Mouse (Mus musculus) G1E (cell line): Measurements from ENCODE around the gene Tma7. TPM values are rescaled to one million over a fixed set of nuclear protein-coding genes. Genes with fewer than 3 reads are reported as not detected.

Experiments used
- ATAC-seq: 2 replicates; pipeline ENCODE4 v1.8.0; 2016; ENCODE audit warnings: mild to moderate bottlenecking; ENCODE audit not compliant: insufficient number of reproducible peaks, poor library complexity, low FRiP score, severe bottlenecking; ENCODE audit errors: extremely low read depth
- DNase-seq: peaks from one replicate; pipeline ENCODE4 v3.0.0; 2012; ENCODE audit warnings: low spot score
- H3K27me3 ChIP-seq: 2 replicates; pipeline ENCODE4 v1.6.1; 2012; ENCODE audit warnings: mild to moderate bottlenecking, low read length, inconsistent platforms; ENCODE audit not compliant: insufficient read depth
- H3K36me3 ChIP-seq: replicated peaks from 2 replicates; pipeline ENCODE3; 2012; ENCODE audit warnings: mild to moderate bottlenecking, inconsistent platforms
- H3K4me1 ChIP-seq: 2 replicates; pipeline ENCODE4 v1.6.1; 2012; ENCODE audit warnings: low read depth, low read length, inconsistent platforms, mixed read lengths; ENCODE audit not compliant: insufficient read depth
- H3K4me3 ChIP-seq: 2 replicates; pipeline ENCODE4 v1.5.1; 2012; ENCODE audit warnings: low read depth, mild to moderate bottlenecking, inconsistent platforms, low read length, moderate library complexity, mixed read lengths
- H3K9me3 ChIP-seq: replicated peaks from 2 replicates; pipeline ENCODE4 v1.6.1; 2012; ENCODE audit warnings: inconsistent platforms
- CTCF ChIP-seq: IDR thresholded peaks from 2 replicates; pipeline ENCODE4 v1.5.1; 2012; ENCODE audit warnings: low read depth, low read length, inconsistent platforms, mixed read lengths
- GATA1 ChIP-seq: IDR thresholded peaks from 2 replicates; pipeline ENCODE4 v1.6.1; 2012; ENCODE audit warnings: borderline replicate concordance, low read length, inconsistent platforms, mixed read lengths
- GATA2 ChIP-seq: IDR thresholded peaks from 2 replicates; pipeline ENCODE4 v1.6.1; 2012; ENCODE audit warnings: low read depth, low read length, inconsistent platforms, borderline replicate concordance
- POLR2AphosphoS5 ChIP-seq: IDR thresholded peaks from 2 replicates; pipeline ENCODE4 v1.6.1; 2012; ENCODE audit warnings: low read depth, low read length, inconsistent platforms; ENCODE audit not compliant: insufficient replicate concordance
- TAL1 ChIP-seq: conservative IDR thresholded peaks from 2 replicates; pipeline ENCODE4 v1.6.1; 2012; ENCODE audit warnings: low read depth, low read length, inconsistent platforms, mixed read lengths
- polyA plus RNA-seq: library from polyadenylated mRNA; stranded (reverse); fragments of >175 nt; gene quantifications from 2 replicates; pipeline ENCODE4 v1.2.3, GENCODE M21; 2012
- total RNA-seq, 2 experiments: library from RNA; stranded (forward) in 1 of 2; stranded (reverse) in 1 of 2; fragments of 200-1000 nt in 1 of 2; fragments of >200 nt in 1 of 2; fragmentation: Nextera tagmentation in 1 of 2; gene quantifications; 2 replicates each; pipeline ENCODE4 v1.2.3; 2014 to 2017

The Tma7 gene
- total and polyA plus RNA-seq, 3 experiments = 230 to 429 (median 413) TPM

- no peak overlapping the region for H3K4me3 ChIP-seq
- TF ChIP-seq TAL1 (no peak), GATA1 (no peak), CTCF (no peak), GATA2 (no peak), POLR2AphosphoS5 (no peak)
- peaks cover 31% of the 10 kb centered on the region for H3K4me1 ChIP-seq
- DNase-seq (no peak), ATAC-seq (no peak)
- no peaks in the 10 kb centered on the region for H3K9me3 ChIP-seq
- peaks cover 33% of the 10 kb centered on the region for H3K36me3 ChIP-seq
- no peaks in the 10 kb centered on the region for H3K27me3 ChIP-seq
Observed at GRCm38 (mm10) chr9:109049316-109049715, 33.1 kb downstream of the Tma7 start.

GRCm38 (mm10) chr9:109046306-109046705 lies 36.1 kb downstream of the Tma7 start:
- H3K27me3 ChIP-seq = no peaks in the 10 kb centered on the region
- no peak overlapping the region for H3K4me3 ChIP-seq
- DNase-seq (peak; percentile 30), ATAC-seq (peak; percentile 45; the same call in 1 of the 2 replicates)
- no peak for TF ChIP-seq TAL1
- TF ChIP-seq CTCF = peak; percentile 10; the same call in 1 of the 2 replicates
- peaks cover 19% of the 10 kb centered on the region for H3K36me3 ChIP-seq
- no peaks in the 10 kb centered on the region for H3K9me3 ChIP-seq
- peaks cover 14% of the 10 kb centered on the region for H3K4me1 ChIP-seq

DNA sequence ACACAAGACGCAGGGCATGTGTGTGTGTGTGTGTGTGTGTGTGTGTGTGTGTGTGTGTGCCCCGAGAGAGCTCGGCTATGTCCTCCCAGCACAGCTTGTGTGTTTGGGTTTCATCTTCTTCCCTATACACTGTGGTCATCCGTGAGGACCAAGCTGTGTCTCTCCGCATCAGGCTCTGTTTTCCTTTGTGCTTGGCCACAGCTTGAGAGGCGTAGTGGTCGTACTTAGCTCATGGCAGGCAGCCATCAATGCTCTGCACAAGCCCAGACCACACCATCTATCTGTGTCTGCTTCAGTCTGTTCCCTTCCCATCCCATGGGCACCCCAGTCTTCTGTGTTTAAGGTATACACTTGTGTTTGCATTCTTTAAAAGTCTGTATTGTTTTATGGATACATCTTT lies 41.0 kb downstream of the Tma7 start:
- no peak for DNase-seq
- Histone ChIP-seq H3K4me1 (peaks cover 33% of the 10 kb centered on the region), H3K4me3 (no peak overlapping the region), H3K36me3 (peaks cover 15% of the 10 kb centered on the region), H3K27me3 (peaks cover 7% of the 10 kb centered on the region; the same call in 1 of the 2 replicates), H3K9me3 (no peaks in the 10 kb centered on the region)
- no peak for ATAC-seq
- TF ChIP-seq GATA1 (no peak), CTCF (no peak), GATA2 (no peak), TAL1 (no peak), POLR2AphosphoS5 (no peak)

DNA sequence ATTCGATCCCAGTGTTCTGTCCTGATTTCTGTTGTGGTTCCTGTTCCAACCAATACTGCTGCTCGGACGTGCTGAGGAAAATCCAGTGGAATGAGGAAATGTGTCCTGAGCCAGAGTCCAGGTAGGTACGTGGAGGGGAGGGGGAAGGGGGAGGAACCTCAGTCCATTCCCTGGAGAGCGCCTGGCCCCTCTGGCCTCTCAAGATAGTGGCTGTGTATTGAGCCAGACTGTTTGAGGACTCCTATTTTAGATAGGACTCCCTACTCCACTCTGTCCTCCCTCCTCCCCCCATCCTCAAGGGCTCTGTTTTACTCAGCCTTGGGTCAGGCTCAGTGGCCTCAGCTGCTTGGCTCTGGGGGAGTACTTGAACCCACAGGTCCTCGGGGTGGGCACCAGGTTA lies 41.5 kb downstream of the Tma7 start:
- Histone ChIP-seq H3K4me3 (no peak overlapping the region), H3K4me1 (peaks cover 33% of the 10 kb centered on the region), H3K9me3 (no peaks in the 10 kb centered on the region), H3K27me3 (peaks cover 7% of the 10 kb centered on the region; the same call in 1 of the 2 replicates), H3K36me3 (peaks cover 14% of the 10 kb centered on the region)
- DNase-seq (no peak), ATAC-seq (no peak)
- TF ChIP-seq POLR2AphosphoS5 (no peak), CTCF (no peak), GATA2 (no peak), GATA1 (no peak), TAL1 (no peak)

- Histone ChIP-seq H3K9me3 (no peaks in the 10 kb centered on the region), H3K36me3 (peaks cover 14% of the 10 kb centered on the region), H3K4me3 (no peak overlapping the region), H3K4me1 (peaks cover 33% of the 10 kb centered on the region), H3K27me3 (peaks cover 7% of the 10 kb centered on the region; the same call in 1 of the 2 replicates)
- DNase-seq = no peak
- no peak for TF ChIP-seq GATA2
- no peak for TF ChIP-seq TAL1
- ATAC-seq = no peak
Observed at GRCm38 (mm10) chr9:109040216-109040615, 42.2 kb downstream of the Tma7 start.

GRCm38 (mm10) chr9:109039681-109040080 lies 42.7 kb downstream of the Tma7 start:
- peaks cover 7% of the 10 kb centered on the region; the same call in 1 of the 2 replicates for H3K27me3 ChIP-seq
- ATAC-seq (no peak), DNase-seq (no peak)
- H3K4me3 ChIP-seq = no peak overlapping the region; the same call in 1 of the 2 replicates
- no peak for TF ChIP-seq GATA2
- no peak for TF ChIP-seq GATA1
- no peak for TF ChIP-seq POLR2AphosphoS5
- no peak for TF ChIP-seq CTCF
- TF ChIP-seq TAL1 = no peak
- H3K4me1 ChIP-seq = peaks cover 33% of the 10 kb centered on the region
- no peaks in the 10 kb centered on the region for H3K9me3 ChIP-seq
- peaks cover 14% of the 10 kb centered on the region for H3K36me3 ChIP-seq

DNA sequence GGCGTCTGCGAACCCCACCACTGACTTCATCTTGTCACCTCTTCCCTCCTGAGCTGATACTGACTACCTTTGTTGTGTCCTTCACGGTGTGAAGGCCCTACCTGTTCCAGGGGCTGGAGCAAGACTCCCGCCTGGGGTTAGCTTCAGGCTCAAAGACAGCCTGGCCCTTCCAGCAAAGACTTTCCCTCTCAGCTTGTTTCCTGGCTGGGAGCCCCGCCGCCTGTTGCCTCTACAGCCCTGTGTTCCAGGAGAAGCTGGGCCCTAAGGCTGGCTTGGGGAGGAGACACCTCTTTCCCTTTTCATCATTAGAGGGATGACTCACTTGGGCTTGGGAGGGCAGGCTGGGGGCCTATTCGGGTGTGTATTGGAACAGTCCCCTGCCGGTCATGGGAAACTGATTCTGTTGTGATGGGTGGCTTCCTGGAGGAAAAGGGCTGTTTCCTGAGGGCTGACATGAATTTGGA lies 43.5 kb downstream of the Tma7 start:
- H3K27me3 ChIP-seq = peaks cover 7% of the 10 kb centered on the region; the same call in 1 of the 2 replicates
- ATAC-seq (no peak), DNase-seq (peak; percentile 19)
- H3K9me3 ChIP-seq = no peaks in the 10 kb centered on the region
- TF ChIP-seq CTCF (no peak), GATA1 (no peak), POLR2AphosphoS5 (no peak), TAL1 (no peak), GATA2 (no peak)
- peaks cover 12% of the 10 kb centered on the region for H3K36me3 ChIP-seq
- H3K4me3 ChIP-seq = peak overlapping the region; percentile 89
- H3K4me1 ChIP-seq = peaks cover 33% of the 10 kb centered on the region
